Mouse (Mus musculus): Measurements from ENCODE around the gene Osbpl2.

Gene Osbpl2

GRCm38 (mm10) chr2:180118661-180119438, at the start of gene Osbpl2:
Gene Osbpl2, plus strand, starts transcription at chr2:180119306.
- DNase-seq = peak; percentile 100

GRCm38 (mm10) chr2:180069770-180070480, 49.2 kb upstream of the Osbpl2 start:
- DNase-seq = no peak

GRCm38 (mm10) chr2:180070481-180071453, 48.3 kb upstream of the Osbpl2 start, which contains the start of gene Mtg2:
Gene Mtg2, plus strand, starts transcription at chr2:180070588.
- peak; percentile 94 for DNase-seq

GRCm38 (mm10) chr2:180071671-180072070, 47.4 kb upstream of the Osbpl2 start:
- no peak for DNase-seq

- DNase-seq = no peak
Measured at GRCm38 (mm10) chr2:180072886-180073285, 46.2 kb upstream of the Osbpl2 start.

GRCm38 (mm10) chr2:180077622-180078021, 41.5 kb upstream of the Osbpl2 start:
- no peak for DNase-seq

- no peak for DNase-seq
Measured at GRCm38 (mm10) chr2:180080680-180081079, 38.4 kb upstream of the Osbpl2 start.

- no peak for DNase-seq
Measured at GRCm38 (mm10) chr2:180083063-180083462, 36.0 kb upstream of the Osbpl2 start.

- no peak for DNase-seq
Measured at GRCm38 (mm10) chr2:180084565-180084964, 34.5 kb upstream of the Osbpl2 start.

- no peak for DNase-seq
Measured at GRCm38 (mm10) chr2:180085926-180086636, 33.0 kb upstream of the Osbpl2 start.

GRCm38 (mm10) chr2:180086637-180087027, 32.5 kb upstream of the Osbpl2 start:
- no peak for DNase-seq

GRCm38 (mm10) chr2:180087472-180087871, 31.6 kb upstream of the Osbpl2 start:
- DNase-seq = no peak

GRCm38 (mm10) chr2:180090285-180090684, 28.8 kb upstream of the Osbpl2 start:
- no peak for DNase-seq

- DNase-seq = no peak
Measured at GRCm38 (mm10) chr2:180095711-180096110, 23.4 kb upstream of the Osbpl2 start.

- DNase-seq = no peak
Measured at GRCm38 (mm10) chr2:180097585-180097984, 21.5 kb upstream of the Osbpl2 start.

- DNase-seq = no peak
Measured at GRCm38 (mm10) chr2:180098167-180098566, 20.9 kb upstream of the Osbpl2 start.

- DNase-seq = no peak
Measured at GRCm38 (mm10) chr2:180099529-180099928, 19.6 kb upstream of the Osbpl2 start.

- no peak for DNase-seq
Measured at GRCm38 (mm10) chr2:180103151-180103977, 15.7 kb upstream of the Osbpl2 start.

- peak; percentile 76 to 78 for DNase-seq
Measured at GRCm38 (mm10) chr2:180103978-180104658, 15.0 kb upstream of the Osbpl2 start, which contains the start of gene Hrh3. Gene Hrh3, minus strand, starts transcription at chr2:180104488.

GRCm38 (mm10) chr2:180104659-180105377, 14.3 kb upstream of the Osbpl2 start:
- no peak for DNase-seq

All from kidney, adult 8-10 months (tissue).